In genomic region chr3:95560738-95561137, GRCm38 (mm10) we compare ENCODE assay signal across 23 mouse cellular contexts. TPM values are rescaled to one million over a fixed set of nuclear protein-coding genes. Genes with fewer than 3 reads are reported as not detected.
"Had no signal": no experiment of that assay in that cellular context is flagged by ENCODE, and none has a peak within 500 bp of the region (broad histone marks: within the 10 kb centered on the region; RNA-seq: fewer than 3 reads in every experiment).

No protein-coding gene starts in this region.

- H3K4me2 ChIP-seq: neural tube, embryonic 13.5 days; neural tube, embryonic 15.5 days; stomach, embryonic 15.5 days had no signal

- H3K9me3 ChIP-seq: neural tube, embryonic 13.5 days; neural tube, embryonic 15.5 days; stomach, embryonic 15.5 days had no signal

- H3K27me3 ChIP-seq: neural tube, embryonic 13.5 days; neural tube, embryonic 15.5 days; stomach, embryonic 15.5 days had no signal

- H3K27ac ChIP-seq: neural tube, embryonic 13.5 days; neural tube, embryonic 15.5 days; stomach, embryonic 15.5 days; stomach, postnatal 0 days had no signal

- H3K9ac ChIP-seq: neural tube, embryonic 13.5 days; neural tube, embryonic 15.5 days; stomach, embryonic 15.5 days had no signal

- H3K4me1 ChIP-seq: neural tube, embryonic 13.5 days; neural tube, embryonic 15.5 days; stomach, embryonic 15.5 days had no signal

- DNase-seq: retina, postnatal 1 day; right cerebral cortex, adult 18-20 months; right cerebral cortex, postnatal 14 days; right cerebral cortex, postnatal 25 days; right cerebral cortex, postnatal 4 days; spleen, adult 18-20 months; thymus, adult 18-20 months; thymus, adult 2 months; thymus, postnatal 14 days; thymus, postnatal 25 days; thymus, postnatal 36 days; thymus, postnatal 4 days had no signal

- H3K36me3 ChIP-seq: neural tube, embryonic 13.5 days; neural tube, embryonic 15.5 days; stomach, embryonic 15.5 days had no signal

- H3K4me3 ChIP-seq: neural tube, embryonic 13.5 days; neural tube, embryonic 15.5 days; stomach, embryonic 15.5 days had no signal

RNA-seq across cellular contexts. Expression of gene Hormad1, which starts 1.3 kb away (rescaled TPM):
- total RNA-seq: neutrophil, adult 5-6 weeks had no signal
- polyA plus RNA-seq: neural tube, embryonic 13.5 days; neural tube, embryonic 14.5 days; neural tube, embryonic 15.5 days; small intestine, adult 2 months; spleen, adult 2 months; stomach, embryonic 14.5 days; stomach, embryonic 15.5 days; stomach, embryonic 16.5 days; stomach, postnatal 0 days; thymus, adult 2 months; urinary bladder, adult 2 months had no signal
